Mouse (Mus musculus): Measurements from ENCODE around the gene Tescl. TPM values are rescaled to one million over a fixed set of nuclear protein-coding genes. Genes with fewer than 3 reads are reported as not detected.

The Tescl gene
- total RNA-seq, 2 experiments from 2014 or later: 0.46 TPM; not detected in 1

Small RNA genes within 50 kb of the gene (microRNA-seq; reads per million reads assigned to microRNA genes)
- not detected for gene Gm27592

Other genes with a start within 250 kb of the Tescl start
- gene Zfp112, start 221.6 kb downstream of the Tescl start, total RNA-seq (2021): 1 to 10 TPM; 6.6 to 8.1 TPM
- gene Zfp235, start 199.8 kb downstream of the Tescl start, total RNA-seq (2021): 10 to 100 TPM; 20.4 to 20.7 TPM
- gene Zfp114, start 158.9 kb downstream of the Tescl start, total RNA-seq (2021): 1 to 10 TPM; 5.2 to 6.2 TPM
- gene Zfp111, start 122.5 kb downstream of the Tescl start, total RNA-seq (2021): 10 to 100 TPM; 10.1 to 12.0 TPM
- gene Zfp109, start 96.4 kb downstream of the Tescl start, total RNA-seq (2021): 1 to 10 TPM; 6.1 to 6.3 TPM
- 1 to 10 TPM; 6.4 to 7.3 TPM for gene Zfp108, start 79.1 kb downstream of the Tescl start, total RNA-seq (2021)
- 1 to 10 TPM; 8.3 TPM for gene Zfp93, start 63.5 kb downstream of the Tescl start, total RNA-seq (2021)
- 10 to 100 TPM; 26.4 to 28.8 TPM for gene Zfp61, start 32.7 kb downstream of the Tescl start, total RNA-seq (2021)
- 10 to 100 TPM; 12.3 to 13.4 TPM for gene Zfp94, start 17.3 kb downstream of the Tescl start, total RNA-seq (2021)
- not detected for gene Lypd5, start 15.3 kb upstream of the Tescl start, total RNA-seq (2021)
- under 1 TPM; 0.34 to 0.48 TPM for gene Kcnn4, start 36.3 kb upstream of the Tescl start, total RNA-seq (2021)
- gene Smg9, start 65.7 kb upstream of the Tescl start, total RNA-seq (2021): 10 to 100 TPM; 42.0 to 43.2 TPM
- not detected for gene Irgc1, start 118.4 kb upstream of the Tescl start, total RNA-seq (2021)
- 1 to 10 TPM; 1.0 to 1.2 TPM for gene Plaur, start 128.5 kb upstream of the Tescl start, total RNA-seq (2021)
- gene Cadm4, start 148.1 kb upstream of the Tescl start, total RNA-seq (2021): 100 to 1,000 TPM; 332 to 353 TPM
- 100 to 1,000 TPM; 105 to 108 TPM for gene Zfp428, start 173.1 kb upstream of the Tescl start, total RNA-seq (2021)
- gene AC161166.1, start 178.5 kb upstream of the Tescl start, total RNA-seq (2021): not detected
- gene Irgq, start 196.8 kb upstream of the Tescl start, total RNA-seq (2021): 100 to 1,000 TPM; 118 to 120 TPM
- gene Pinlyp, start 212.2 kb upstream of the Tescl start, total RNA-seq (2021): under 1 TPM in 1 of 2 experiments, not detected in 1; 0.48 TPM
- gene Xrcc1, start 212.4 kb upstream of the Tescl start, total RNA-seq (2021): 10 to 100 TPM; 48.8 to 49.3 TPM

Data from left cerebral cortex, postnatal 4 days (tissue).